Mouse (Mus musculus) forebrain, embryonic 10.5 days (tissue): ENCODE data around the gene Zfp687. TPM values are rescaled to one million over a fixed set of nuclear protein-coding genes. Genes with fewer than 3 reads are reported as not detected.

Experiments used
- DNase-seq: peaks from one replicate; pipeline ENCODE4 v3.0.0-alpha.2; 2017; ENCODE audit warnings: low spot score; ENCODE audit errors: extremely low spot score
- H3K27ac ChIP-seq: fragments of 300-500 bp; sonication (generic); 2 replicates; pipeline ENCODE4 v1.5.1; 2016; ENCODE audit warnings: mild to moderate bottlenecking
- H3K27me3 ChIP-seq: fragments of 300-500 bp; sonication (generic); 2 replicates; pipeline ENCODE4 v1.6.1; 2016; ENCODE audit warnings: mild to moderate bottlenecking; ENCODE audit not compliant: poor library complexity, severe bottlenecking
- H3K36me3 ChIP-seq: fragments of 300-500 bp; sonication (generic); replicated peaks from 2 replicates; pipeline ENCODE4 v1.6.1; 2016; ENCODE audit warnings: mild to moderate bottlenecking, moderate library complexity
- H3K4me1 ChIP-seq: fragments of 300-500 bp; sonication (generic); 2 replicates; pipeline ENCODE4 v1.6.1; 2016
- H3K4me3 ChIP-seq: fragments of 300-500 bp; sonication (generic); 2 replicates; pipeline ENCODE4 v1.5.1; 2016; ENCODE audit warnings: mild to moderate bottlenecking, moderate library complexity
- H3K9me3 ChIP-seq: fragments of 300-500 bp; sonication (generic); 2 replicates; pipeline ENCODE4 v1.6.1; 2016; ENCODE audit warnings: mild to moderate bottlenecking, moderate library complexity
- WGBS: fragments of 180-500 bp; shearing (Covaris S2); methylation state at CpG from one replicate; pipeline ENCODE4 v1.1.7; 2016; 5-methylcytosine and 5-hydroxymethylcytosine counted together
- polyA plus RNA-seq: library from polyadenylated mRNA; unstranded; fragments of >200 nt; fragmentation: Nextera tagmentation; extraction: Ambion mirVana; gene quantifications from 2 replicates; pipeline ENCODE4 v1.2.1, GENCODE M21; 2016

Zfp687 gene
- 42.1 and 44.3 TPM in 2 replicates for polyA plus RNA-seq

DNA sequence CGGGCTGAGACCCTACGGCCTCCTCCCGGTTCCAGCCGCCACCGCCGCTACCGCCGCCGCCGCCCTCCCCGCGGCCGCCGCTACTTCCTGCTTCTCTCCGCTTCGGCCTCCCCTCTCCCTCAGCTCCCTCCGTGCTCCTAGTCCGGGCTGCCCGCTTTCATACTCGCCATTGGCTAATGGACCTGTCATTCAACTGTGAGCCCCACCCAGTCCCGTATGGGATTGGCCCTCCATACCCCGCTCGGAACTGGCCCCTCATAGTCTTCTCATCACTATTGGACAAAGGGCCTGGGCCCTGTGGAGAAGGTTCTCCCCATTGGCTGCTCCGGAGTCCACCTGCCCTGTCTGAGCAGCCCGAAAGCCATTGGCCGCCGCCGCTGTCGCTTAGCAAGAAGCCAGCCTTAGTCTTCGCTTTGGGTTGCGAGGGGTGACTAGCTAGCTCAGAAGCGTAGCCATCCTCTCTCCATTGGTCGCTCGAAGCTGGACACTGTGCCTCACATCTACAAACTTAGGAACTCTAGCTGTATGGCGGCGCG, at the start of gene Zfp687:
TSS of gene Zfp687 (minus strand) at position 112 of the 536 bp plus-strand sequence.
- Histone ChIP-seq H3K27ac (peak within 1 kb of the TSS; percentile 95), H3K9me3 (no peaks in the 10 kb centered on the region), H3K36me3 (peaks cover 33% of the 10 kb centered on the region), H3K4me3 (peak within 1 kb of the TSS; percentile 89), H3K4me1 (peaks cover 34% of the 10 kb centered on the region), H3K27me3 (no peaks in the 10 kb centered on the region)
- WGBS = under 1% methylated on average over 33 of the region's 37 CpGs
- DNase-seq = peak; percentile 98

- H3K9me3 ChIP-seq = no peaks in the 10 kb centered on the region
- WGBS = 95% methylated on average over 4 of the region's 4 CpGs
- H3K4me3 ChIP-seq = no peak overlapping the region
- no peak overlapping the region for H3K27ac ChIP-seq
- DNase-seq = no peak
- no peaks in the 10 kb centered on the region for H3K4me1 ChIP-seq
- peaks cover 99% of the 10 kb centered on the region for H3K36me3 ChIP-seq
- no peaks in the 10 kb centered on the region for H3K27me3 ChIP-seq
Observed at GRCm38 (mm10) chr3:95063741-95064140, 48.5 kb upstream of the Zfp687 start.

GRCm38 (mm10) chr3:95058078-95058477, 42.8 kb upstream of the Zfp687 start:
- Histone ChIP-seq H3K27me3 (no peaks in the 10 kb centered on the region), H3K4me3 (no peak overlapping the region), H3K36me3 (peaks cover 64% of the 10 kb centered on the region), H3K9me3 (no peaks in the 10 kb centered on the region), H3K4me1 (peaks cover 8% of the 10 kb centered on the region), H3K27ac (no peak overlapping the region)
- no peak for DNase-seq
- 74% methylated on average over 8 of the region's 8 CpGs for WGBS

DNA sequence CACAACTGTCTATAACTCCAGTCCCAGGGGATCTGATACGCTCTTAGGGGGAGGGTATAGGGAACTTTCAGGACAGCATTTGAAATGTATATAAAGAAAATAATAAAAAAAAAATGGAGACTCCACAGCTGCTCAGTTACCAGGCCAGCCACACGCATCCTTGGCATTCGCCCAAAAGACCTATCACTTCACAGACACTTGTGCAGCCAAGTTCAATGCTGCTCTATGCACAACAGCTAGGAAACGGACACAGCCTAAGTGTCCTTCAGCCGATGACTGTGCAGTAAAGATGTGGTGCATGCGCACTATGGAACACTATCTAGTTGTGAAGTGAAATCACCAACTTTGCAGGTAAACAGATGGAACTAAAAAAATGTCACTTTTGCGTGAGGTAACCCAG, 41.0 kb upstream of the Zfp687 start:
- no peak for DNase-seq
- Histone ChIP-seq H3K4me1 (peaks cover 8% of the 10 kb centered on the region), H3K36me3 (peaks cover 46% of the 10 kb centered on the region), H3K27ac (no peak overlapping the region), H3K27me3 (no peaks in the 10 kb centered on the region), H3K4me3 (no peak overlapping the region), H3K9me3 (no peaks in the 10 kb centered on the region)
- WGBS = 96% methylated on average over 7 of the region's 7 CpGs

GRCm38 (mm10) chr3:95054481-95055260, 39.4 kb upstream of the Zfp687 start:
- H3K27ac ChIP-seq = no peak overlapping the region
- no peak for DNase-seq
- peaks cover 30% of the 10 kb centered on the region for H3K36me3 ChIP-seq
- H3K27me3 ChIP-seq = no peaks in the 10 kb centered on the region
- no peaks in the 10 kb centered on the region for H3K9me3 ChIP-seq
- H3K4me3 ChIP-seq = no peak overlapping the region
- 55% methylated on average over 10 of the region's 10 CpGs for WGBS
- peaks cover 8% of the 10 kb centered on the region for H3K4me1 ChIP-seq

GRCm38 (mm10) chr3:95053701-95054100, 38.5 kb upstream of the Zfp687 start:
- no peak overlapping the region for H3K4me3 ChIP-seq
- peaks cover 8% of the 10 kb centered on the region for H3K4me1 ChIP-seq
- no peak overlapping the region for H3K27ac ChIP-seq
- 52% methylated on average over 3 of the region's 3 CpGs for WGBS
- H3K9me3 ChIP-seq = no peaks in the 10 kb centered on the region
- no peaks in the 10 kb centered on the region for H3K27me3 ChIP-seq
- DNase-seq = no peak
- H3K36me3 ChIP-seq = peaks cover 20% of the 10 kb centered on the region

DNA sequence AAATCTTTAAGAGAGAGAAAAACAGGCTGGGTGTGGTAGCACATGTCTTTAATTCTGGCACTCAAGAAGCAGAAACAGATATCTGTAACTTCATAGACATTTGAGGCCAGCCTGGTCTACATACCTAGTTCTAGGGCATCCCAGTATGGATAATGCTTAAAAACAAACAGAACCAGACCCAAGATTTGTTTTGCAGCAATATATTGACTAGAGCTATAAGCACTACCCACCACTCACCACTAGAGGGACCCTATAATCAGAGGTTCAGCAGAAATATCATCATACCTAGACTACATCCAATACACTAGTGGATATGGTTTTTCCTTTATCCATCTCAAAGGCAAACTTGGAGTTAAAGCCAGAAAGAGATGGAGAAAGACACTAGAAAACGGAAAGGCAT, 37.7 kb upstream of the Zfp687 start:
- H3K9me3 ChIP-seq = no peaks in the 10 kb centered on the region
- H3K4me3 ChIP-seq = no peak overlapping the region
- no peak overlapping the region for H3K27ac ChIP-seq
- H3K27me3 ChIP-seq = no peaks in the 10 kb centered on the region
- peaks cover 8% of the 10 kb centered on the region for H3K4me1 ChIP-seq
- no peak for DNase-seq
- WGBS = 57% methylated on average over 1 of the region's 1 CpGs
- H3K36me3 ChIP-seq = peaks cover 13% of the 10 kb centered on the region

- Histone ChIP-seq H3K4me1 (peaks cover under 1% of the 10 kb centered on the region), H3K4me3 (no peak overlapping the region), H3K9me3 (no peaks in the 10 kb centered on the region), H3K36me3 (no peaks in the 10 kb centered on the region), H3K27ac (no peak overlapping the region), H3K27me3 (no peaks in the 10 kb centered on the region)
- DNase-seq = no peak
- 84% methylated on average over 3 of the region's 3 CpGs for WGBS
Observed at GRCm38 (mm10) chr3:95047914-95048313, 32.7 kb upstream of the Zfp687 start.

- 89% methylated on average over 11 of the region's 11 CpGs for WGBS
- Histone ChIP-seq H3K4me1 (peaks cover 7% of the 10 kb centered on the region), H3K36me3 (no peaks in the 10 kb centered on the region), H3K27me3 (no peaks in the 10 kb centered on the region), H3K27ac (no peak overlapping the region), H3K4me3 (no peak overlapping the region), H3K9me3 (no peaks in the 10 kb centered on the region)
- no peak for DNase-seq
Observed at GRCm38 (mm10) chr3:95046462-95047057, 31.3 kb upstream of the Zfp687 start.

DNA sequence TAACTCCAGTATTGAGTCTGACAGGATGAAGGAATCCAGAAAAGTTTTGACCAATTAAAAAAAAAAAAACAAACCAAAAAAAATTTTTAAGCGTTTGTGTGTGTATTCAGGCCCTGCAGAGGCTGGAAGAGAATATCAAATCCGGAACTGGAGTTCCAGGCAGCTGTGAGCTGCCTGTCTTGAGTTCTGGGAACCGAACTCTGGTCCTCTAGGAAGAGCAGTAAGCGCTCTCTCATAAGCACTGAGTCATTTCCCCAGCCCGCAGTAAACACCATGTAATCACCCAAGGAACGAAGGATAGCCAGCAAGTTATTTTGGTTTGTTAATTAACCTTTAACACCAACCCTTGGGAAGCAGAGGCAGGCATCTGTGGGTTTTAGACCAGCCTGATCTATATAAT, 28.0 kb upstream of the Zfp687 start:
- Histone ChIP-seq H3K4me3 (no peak overlapping the region), H3K27me3 (no peaks in the 10 kb centered on the region), H3K4me1 (peaks cover 16% of the 10 kb centered on the region), H3K9me3 (no peaks in the 10 kb centered on the region), H3K27ac (no peak overlapping the region), H3K36me3 (peaks cover 22% of the 10 kb centered on the region)
- WGBS = 72% methylated on average over 6 of the region's 6 CpGs
- DNase-seq = no peak

DNA sequence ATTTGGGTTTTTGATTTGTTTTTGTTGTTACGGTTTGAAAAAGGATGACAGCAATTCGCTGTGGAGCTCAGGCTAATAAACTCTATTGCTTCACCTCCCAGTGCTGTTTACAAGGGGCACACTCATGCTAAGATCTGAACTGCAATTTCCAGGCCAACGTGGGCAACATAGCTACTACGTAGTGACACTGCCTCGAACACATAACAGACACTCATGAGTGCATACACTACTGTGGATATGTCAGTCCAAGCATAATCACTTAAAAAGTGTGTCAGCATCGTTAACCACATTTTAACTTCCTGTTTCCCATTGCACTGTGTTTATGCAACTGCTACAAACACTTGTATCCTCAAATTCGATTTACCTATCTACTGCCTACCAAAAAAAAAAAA, 27.6 kb upstream of the Zfp687 start:
- peak overlapping the region; percentile 92 for H3K4me3 ChIP-seq
- H3K27me3 ChIP-seq = no peaks in the 10 kb centered on the region
- peaks cover 16% of the 10 kb centered on the region for H3K4me1 ChIP-seq
- WGBS = 41% methylated on average over 7 of the region's 7 CpGs
- no peaks in the 10 kb centered on the region for H3K9me3 ChIP-seq
- H3K36me3 ChIP-seq = peaks cover 26% of the 10 kb centered on the region
- no peak for DNase-seq
- peak overlapping the region; percentile 92 for H3K27ac ChIP-seq

GRCm38 (mm10) chr3:95042166-95042837, 27.1 kb upstream of the Zfp687 start, which contains the start of gene Psmd4:
Gene Psmd4, minus strand, starts transcription at chr3:95042614.
- Histone ChIP-seq H3K4me3 (peak within 1 kb of the TSS; percentile 92), H3K27ac (peak within 1 kb of the TSS; percentile 92)
- WGBS = under 1% methylated on average over 36 of the region's 36 CpGs

More at GRCm38 (mm10) chr3:95042166-95042837, 27.1 kb upstream of the Zfp687 start, which contains the start of gene Psmd4:
- Histone ChIP-seq H3K36me3 (peaks cover 31% of the 10 kb centered on the region), H3K9me3 (no peaks in the 10 kb centered on the region), H3K4me1 (peaks cover 16% of the 10 kb centered on the region), H3K27me3 (no peaks in the 10 kb centered on the region)
- DNase-seq = peak; percentile 99
